Mouse (Mus musculus): ENCODE data around the gene Arhgap25.

Arhgap25 gene

GRCm38 (mm10) chr6:87447217-87447616, 85.8 kb downstream of the Arhgap25 start:
- no peak for DNase-seq (ENCODE audit: low spot score in 2 of 2)

GRCm38 (mm10) chr6:87445222-87445621, 87.8 kb downstream of the Arhgap25 start:
- DNase-seq (ENCODE audit: low spot score in 2 of 2) = no peak

DNA sequence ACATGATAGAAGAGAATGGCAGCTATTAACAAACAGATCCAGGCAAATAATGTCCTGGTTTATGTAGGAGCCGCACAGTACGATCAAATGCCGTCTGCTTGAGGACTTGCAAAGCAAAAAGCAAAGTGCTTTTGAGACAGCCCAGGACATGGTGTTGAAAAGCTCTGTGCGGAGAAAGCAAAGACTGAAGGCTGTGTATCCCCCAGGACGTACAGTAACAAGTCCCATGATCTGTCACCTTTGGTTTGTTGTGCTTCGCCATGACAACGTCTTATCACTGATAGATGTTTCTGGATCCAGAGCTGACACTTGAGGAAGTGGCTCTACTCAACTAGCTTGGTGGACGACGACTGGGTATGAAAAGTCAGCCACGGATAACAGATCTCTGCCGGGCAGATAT, 89.8 kb downstream of the Arhgap25 start:
- no peak for DNase-seq (ENCODE audit: low spot score in 2 of 2)

DNA sequence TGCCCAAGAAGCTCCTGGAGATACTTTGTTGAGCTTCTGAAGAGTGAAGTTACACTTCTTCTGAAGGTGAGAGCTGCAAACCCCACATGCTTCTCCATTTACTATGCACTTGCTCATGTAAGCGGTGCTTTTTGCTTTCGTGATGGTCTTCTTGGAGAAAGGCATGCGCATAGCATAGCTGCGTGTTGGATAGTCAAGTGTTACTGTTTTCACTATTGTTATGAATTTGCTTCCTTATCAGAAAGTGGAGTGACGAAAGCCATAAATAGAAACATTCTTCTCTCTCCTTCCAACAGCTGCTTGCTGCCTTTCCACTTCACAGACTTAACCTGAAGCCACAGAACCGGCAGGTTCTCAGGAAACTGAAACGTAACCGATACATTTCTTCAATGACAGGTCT, 96.3 kb downstream of the Arhgap25 start:
- DNase-seq (ENCODE audit: low spot score in 2 of 2) = no peak

DNA sequence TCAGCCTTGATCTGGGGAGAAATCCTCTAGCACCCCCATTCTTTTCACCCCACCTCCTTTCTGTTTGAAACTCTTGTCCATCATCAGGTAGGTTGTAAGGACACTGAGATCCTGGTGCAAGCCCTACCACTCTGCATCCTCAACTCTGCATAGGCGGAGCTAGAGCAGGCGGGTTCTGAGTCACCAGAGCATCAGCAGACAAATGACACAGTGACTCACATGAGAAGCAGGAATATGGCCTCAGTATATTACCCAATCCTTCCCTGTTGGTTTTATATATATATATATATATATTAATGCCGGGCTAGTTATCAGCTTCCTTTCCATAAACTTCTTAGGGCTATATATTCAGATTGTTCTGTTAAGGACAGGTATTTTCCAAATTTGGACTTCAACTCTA, 97.3 kb downstream of the Arhgap25 start:
- no peak for DNase-seq (ENCODE audit: low spot score in 2 of 2)

DNA sequence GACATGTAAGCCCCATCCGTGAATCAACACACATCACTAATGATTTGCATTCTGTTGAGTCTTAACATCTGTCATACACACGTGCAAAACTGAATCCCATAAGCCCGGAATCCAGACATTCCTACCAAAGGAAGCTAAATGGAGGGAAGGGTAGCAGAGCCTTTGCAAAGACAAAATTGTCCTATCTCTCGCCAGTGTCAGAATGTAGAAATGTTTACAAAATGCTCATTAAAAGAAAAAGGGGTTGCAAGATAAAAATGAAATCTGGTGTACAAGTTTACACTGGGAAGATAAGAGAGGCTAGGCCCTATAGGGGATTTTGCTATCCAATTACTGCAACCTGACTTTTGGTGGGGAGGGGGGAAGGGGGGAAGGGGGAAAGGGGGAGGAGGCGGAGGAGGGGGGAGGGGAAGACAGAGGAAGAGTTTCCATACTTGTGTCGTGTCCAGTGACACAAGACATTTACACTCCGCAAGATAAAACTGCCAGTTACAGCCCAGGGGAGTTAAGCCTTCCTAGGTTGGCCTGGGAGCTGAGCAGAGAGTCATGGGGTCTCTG, 104.5 kb downstream of the Arhgap25 start, which contains the start of gene Bmp10:
Bmp10 (plus strand) TSS at position 508 of the 558 bp plus-strand sequence.
- DNase-seq (ENCODE audit: low spot score in 2 of 2) = no peak

GRCm38 (mm10) chr6:87427616-87428015, 105.4 kb downstream of the Arhgap25 start:
- no peak for DNase-seq (ENCODE audit: low spot score in 2 of 2)

- DNase-seq (ENCODE audit: low spot score in 2 of 2) = no peak
Observed at GRCm38 (mm10) chr6:87426954-87427353, 106.1 kb downstream of the Arhgap25 start.

GRCm38 (mm10) chr6:87424037-87424816, 108.8 kb downstream of the Arhgap25 start:
- no peak for DNase-seq (ENCODE audit: low spot score in 2 of 2)

GRCm38 (mm10) chr6:87422304-87422703, 110.8 kb downstream of the Arhgap25 start:
- no peak for DNase-seq (ENCODE audit: low spot score in 2 of 2)

DNA sequence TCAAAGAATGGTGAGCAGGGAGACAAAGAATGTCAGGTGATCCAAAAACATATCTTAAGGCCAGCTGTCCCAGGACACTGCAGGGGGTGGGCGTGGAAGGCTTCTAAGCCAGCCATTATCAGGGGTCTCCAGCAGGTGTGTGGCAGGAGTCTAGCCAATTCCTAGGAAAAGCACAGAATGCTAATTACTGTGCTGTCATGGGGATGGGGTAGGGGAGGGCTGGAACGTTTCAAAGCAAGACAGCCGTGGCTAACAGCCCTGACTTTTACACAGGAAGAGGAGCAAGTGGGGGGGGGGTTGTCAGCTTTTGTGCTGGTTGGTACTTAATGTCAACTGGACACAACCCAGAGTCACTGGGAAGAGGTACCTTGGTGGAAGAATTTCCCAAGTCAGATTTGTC, 121.0 kb downstream of the Arhgap25 start:
- DNase-seq (ENCODE audit: low spot score in 2 of 2) = no peak
